Mouse (Mus musculus): Measurements from ENCODE around the gene Gdf3. TPM values are rescaled to one million over a fixed set of nuclear protein-coding genes. Genes with fewer than 3 reads are reported as not detected.
"Not testable (repeated sequence)": the region's sequence is repeated elsewhere in the genome, so short reads cannot be mapped to it uniquely, and the experiment has no call there.

Gene Gdf3
- polyA plus RNA-seq, 1 experiment from 2014 or later, result 0.13 TPM

GRCm38 (mm10) chr6:122591027-122591758, 18.7 kb downstream of the Gdf3 start:
- 85% methylated on average over 13 of the region's 13 CpGs for WGBS
- H3K4me1 ChIP-seq (ENCODE audit: control insufficient read depth, insufficient read depth, low read length), result no peaks in the 10 kb centered on the region
- no peak for ATAC-seq (ENCODE audit: insufficient read depth, low FRiP score, low TSS enrichment)
- no peaks in the 10 kb centered on the region for H3K36me3 ChIP-seq (ENCODE audit: control insufficient read depth, insufficient read depth, low read length)
- DNase-seq (ENCODE audit: low spot score), result no peak
- no peak overlapping the region for H3K27ac ChIP-seq (ENCODE audit: low read depth, low read length)
- H3K9ac ChIP-seq (ENCODE audit: low read length), result no peak overlapping the region
- H3K27me3 ChIP-seq (ENCODE audit: control insufficient read depth, insufficient read depth, low read length), result no peaks in the 10 kb centered on the region
- H3K9me3 ChIP-seq (ENCODE audit: control insufficient read depth, low read length), result no peaks in the 10 kb centered on the region
- no peak overlapping the region for H3K4me2 ChIP-seq (ENCODE audit: low read depth)
- no peak overlapping the region for H3K4me3 ChIP-seq (ENCODE audit: low read depth, low read length)

- 86% methylated on average over 1 of the region's 1 CpGs for WGBS
- ATAC-seq (ENCODE audit: insufficient read depth, low FRiP score, low TSS enrichment), result no peak
- Histone ChIP-seq H3K9me3 (ENCODE audit: control insufficient read depth, low read length) (no peaks in the 10 kb centered on the region), H3K4me2 (ENCODE audit: low read depth) (no peak overlapping the region), H3K36me3 (ENCODE audit: control insufficient read depth, insufficient read depth, low read length) (no peaks in the 10 kb centered on the region), H3K4me1 (ENCODE audit: control insufficient read depth, insufficient read depth, low read length) (no peaks in the 10 kb centered on the region), H3K9ac (ENCODE audit: low read length) (no peak overlapping the region), H3K4me3 (ENCODE audit: low read depth, low read length) (no peak overlapping the region), H3K27me3 (ENCODE audit: control insufficient read depth, insufficient read depth, low read length) (no peaks in the 10 kb centered on the region), H3K27ac (ENCODE audit: low read depth, low read length) (no peak overlapping the region)
- DNase-seq (ENCODE audit: low spot score), result no peak
Observed at GRCm38 (mm10) chr6:122579086-122579485, 30.8 kb downstream of the Gdf3 start.

GRCm38 (mm10) chr6:122577030-122577429, 32.9 kb downstream of the Gdf3 start:
- ATAC-seq (ENCODE audit: insufficient read depth, low FRiP score, low TSS enrichment), result no peak
- WGBS, result 86% methylated on average over 3 of the region's 3 CpGs

GRCm38 (mm10) chr6:122575037-122575436, 34.9 kb downstream of the Gdf3 start:
- H3K27me3 ChIP-seq (ENCODE audit: control insufficient read depth, insufficient read depth, low read length); H3K4me3 ChIP-seq (ENCODE audit: low read depth, low read length); H3K9ac ChIP-seq (ENCODE audit: low read length); H3K9me3 ChIP-seq (ENCODE audit: control insufficient read depth, low read length); H3K36me3 ChIP-seq (ENCODE audit: control insufficient read depth, insufficient read depth, low read length); ATAC-seq (ENCODE audit: insufficient read depth, low FRiP score, low TSS enrichment); H3K27ac ChIP-seq (ENCODE audit: low read depth, low read length); H3K4me1 ChIP-seq (ENCODE audit: control insufficient read depth, insufficient read depth, low read length); H3K4me2 ChIP-seq (ENCODE audit: low read depth); DNase-seq (ENCODE audit: low spot score): not testable (repeated sequence)
- 90% methylated on average over 1 of the region's 1 CpGs for WGBS

More at GRCm38 (mm10) chr6:122577030-122577429, 32.9 kb downstream of the Gdf3 start:
- Histone ChIP-seq H3K4me3 (ENCODE audit: low read depth, low read length) (no peak overlapping the region), H3K4me2 (ENCODE audit: low read depth) (no peak overlapping the region), H3K4me1 (ENCODE audit: control insufficient read depth, insufficient read depth, low read length) (no peaks in the 10 kb centered on the region), H3K27me3 (ENCODE audit: control insufficient read depth, insufficient read depth, low read length) (no peaks in the 10 kb centered on the region), H3K27ac (ENCODE audit: low read depth, low read length) (no peak overlapping the region), H3K9me3 (ENCODE audit: control insufficient read depth, low read length) (no peaks in the 10 kb centered on the region), H3K36me3 (ENCODE audit: control insufficient read depth, insufficient read depth, low read length) (no peaks in the 10 kb centered on the region), H3K9ac (ENCODE audit: low read length) (no peak overlapping the region)
- DNase-seq (ENCODE audit: low spot score), result no peak

- Histone ChIP-seq H3K4me3 (ENCODE audit: low read depth, low read length) (no peak overlapping the region), H3K4me2 (ENCODE audit: low read depth) (no peak overlapping the region), H3K27ac (ENCODE audit: low read depth, low read length) (no peak overlapping the region), H3K9ac (ENCODE audit: low read length) (no peak overlapping the region), H3K9me3 (ENCODE audit: control insufficient read depth, low read length) (no peaks in the 10 kb centered on the region), H3K27me3 (ENCODE audit: control insufficient read depth, insufficient read depth, low read length) (no peaks in the 10 kb centered on the region), H3K4me1 (ENCODE audit: control insufficient read depth, insufficient read depth, low read length) (no peaks in the 10 kb centered on the region), H3K36me3 (ENCODE audit: control insufficient read depth, insufficient read depth, low read length) (no peaks in the 10 kb centered on the region)
- 91% methylated on average over 3 of the region's 3 CpGs for WGBS
- ATAC-seq (ENCODE audit: insufficient read depth, low FRiP score, low TSS enrichment), result no peak
- no peak for DNase-seq (ENCODE audit: low spot score)
Observed at GRCm38 (mm10) chr6:122571617-122571959, 38.3 kb downstream of the Gdf3 start.

GRCm38 (mm10) chr6:122570695-122571616, 38.9 kb downstream of the Gdf3 start:
- ATAC-seq (ENCODE audit: insufficient read depth, low FRiP score, low TSS enrichment) (no peak), DNase-seq (ENCODE audit: low spot score) (no peak)
- H3K4me3 ChIP-seq (ENCODE audit: low read depth, low read length), result no peak overlapping the region
- no peak overlapping the region for H3K4me2 ChIP-seq (ENCODE audit: low read depth)
- H3K27me3 ChIP-seq (ENCODE audit: control insufficient read depth, insufficient read depth, low read length), result no peaks in the 10 kb centered on the region
- H3K36me3 ChIP-seq (ENCODE audit: control insufficient read depth, insufficient read depth, low read length), result no peaks in the 10 kb centered on the region
- no peak overlapping the region for H3K27ac ChIP-seq (ENCODE audit: low read depth, low read length)
- H3K9me3 ChIP-seq (ENCODE audit: control insufficient read depth, low read length), result no peaks in the 10 kb centered on the region
- WGBS, result 77% methylated on average over 8 of the region's 8 CpGs
- no peaks in the 10 kb centered on the region for H3K4me1 ChIP-seq (ENCODE audit: control insufficient read depth, insufficient read depth, low read length)
- no peak overlapping the region for H3K9ac ChIP-seq (ENCODE audit: low read length)

GRCm38 (mm10) chr6:122569762-122570161, 40.1 kb downstream of the Gdf3 start:
- Histone ChIP-seq H3K4me2 (ENCODE audit: low read depth) (no peak overlapping the region), H3K27me3 (ENCODE audit: control insufficient read depth, insufficient read depth, low read length) (no peaks in the 10 kb centered on the region), H3K36me3 (ENCODE audit: control insufficient read depth, insufficient read depth, low read length) (no peaks in the 10 kb centered on the region), H3K9me3 (ENCODE audit: control insufficient read depth, low read length) (no peaks in the 10 kb centered on the region), H3K9ac (ENCODE audit: low read length) (no peak overlapping the region), H3K27ac (ENCODE audit: low read depth, low read length) (no peak overlapping the region), H3K4me3 (ENCODE audit: low read depth, low read length) (no peak overlapping the region), H3K4me1 (ENCODE audit: control insufficient read depth, insufficient read depth, low read length) (no peaks in the 10 kb centered on the region)
- ATAC-seq (ENCODE audit: insufficient read depth, low FRiP score, low TSS enrichment), result no peak
- no peak for DNase-seq (ENCODE audit: low spot score)
- WGBS, result 53% methylated on average over 1 of the region's 1 CpGs

GRCm38 (mm10) chr6:122569113-122569512, 40.8 kb downstream of the Gdf3 start:
- H3K27ac ChIP-seq (ENCODE audit: low read depth, low read length), result no peak overlapping the region
- ATAC-seq (ENCODE audit: insufficient read depth, low FRiP score, low TSS enrichment) (no peak), DNase-seq (ENCODE audit: low spot score) (no peak)
- WGBS, result 65% methylated on average over 5 of the region's 5 CpGs
- no peaks in the 10 kb centered on the region for H3K4me1 ChIP-seq (ENCODE audit: control insufficient read depth, insufficient read depth, low read length)
- no peaks in the 10 kb centered on the region for H3K27me3 ChIP-seq (ENCODE audit: control insufficient read depth, insufficient read depth, low read length)
- H3K4me2 ChIP-seq (ENCODE audit: low read depth), result no peak overlapping the region
- H3K4me3 ChIP-seq (ENCODE audit: low read depth, low read length), result no peak overlapping the region
- H3K9ac ChIP-seq (ENCODE audit: low read length), result no peak overlapping the region
- H3K9me3 ChIP-seq (ENCODE audit: control insufficient read depth, low read length), result no peaks in the 10 kb centered on the region
- H3K36me3 ChIP-seq (ENCODE audit: control insufficient read depth, insufficient read depth, low read length), result no peaks in the 10 kb centered on the region

Data from neural tube, embryonic 11.5 days (tissue).